Mouse (Mus musculus) small intestine, adult 2 months (tissue): ENCODE results near the gene Dffa. TPM values are rescaled to one million over a fixed set of nuclear protein-coding genes. Genes with fewer than 3 reads are reported as not detected.

Source experiments
- H3K27ac ChIP-seq: fragments of 200-500 bp; 2 replicates; pipeline ENCODE4 v1.5.1; 2012; ENCODE audit warnings: low read depth, low read length, control low read depth, inconsistent platforms; ENCODE audit not compliant: insufficient read depth
- H3K27me3 ChIP-seq: fragments of 200-500 bp; 2 replicates; pipeline ENCODE4 v1.6.1; 2012; ENCODE audit warnings: mild to moderate bottlenecking, moderate library complexity, low read length, inconsistent platforms; ENCODE audit not compliant: control insufficient read depth, insufficient read depth
- H3K36me3 ChIP-seq: fragments of 200-500 bp; 2 replicates; pipeline ENCODE4 v1.6.1; 2012; ENCODE audit warnings: mild to moderate bottlenecking, low read length, control low read depth, inconsistent platforms; ENCODE audit not compliant: control insufficient read depth, insufficient read depth
- H3K4me1 ChIP-seq: fragments of 200-500 bp; 2 replicates; pipeline ENCODE4 v1.6.1; 2012; ENCODE audit warnings: low read length, inconsistent platforms, mixed read lengths; ENCODE audit not compliant: control insufficient read depth, insufficient read depth, insufficient read length
- H3K4me3 ChIP-seq: fragments of 200-500 bp; 2 replicates; pipeline ENCODE4 v1.5.1; 2012; ENCODE audit warnings: low read depth, mild to moderate bottlenecking, control low read depth, inconsistent platforms, low read length, moderate library complexity
- CTCF ChIP-seq: fragments of 200-500 bp; IDR thresholded peaks from 2 replicates; pipeline ENCODE4 v1.5.1; 2012; ENCODE audit warnings: low read depth, mild to moderate bottlenecking, control low read depth, inconsistent platforms, low read length, moderate library complexity, mixed read lengths; ENCODE audit not compliant: insufficient replicate concordance, insufficient read length; ENCODE audit errors: extremely low read depth
- POLR2A ChIP-seq: fragments of 200-500 bp; IDR thresholded peaks from 2 replicates; pipeline ENCODE4 v1.6.1; 2012; ENCODE audit warnings: low read depth, mild to moderate bottlenecking, control low read depth, inconsistent platforms, low read length, moderate library complexity
- WGBS: fragments of 180-500 bp; shearing (Covaris S2); methylation state at CpG from one replicate; pipeline ENCODE4 v1.1.7; 2018; 5-methylcytosine and 5-hydroxymethylcytosine counted together
- polyA plus RNA-seq: library from polyadenylated mRNA; depleted of rRNA; stranded (reverse); fragments of >200 nt; gene quantifications from 2 replicates; pipeline ENCODE4 v1.2.3, GENCODE M21; 2012

Gene Dffa
- polyA plus RNA-seq, 1 experiment, result 13.7 TPM

DNA sequence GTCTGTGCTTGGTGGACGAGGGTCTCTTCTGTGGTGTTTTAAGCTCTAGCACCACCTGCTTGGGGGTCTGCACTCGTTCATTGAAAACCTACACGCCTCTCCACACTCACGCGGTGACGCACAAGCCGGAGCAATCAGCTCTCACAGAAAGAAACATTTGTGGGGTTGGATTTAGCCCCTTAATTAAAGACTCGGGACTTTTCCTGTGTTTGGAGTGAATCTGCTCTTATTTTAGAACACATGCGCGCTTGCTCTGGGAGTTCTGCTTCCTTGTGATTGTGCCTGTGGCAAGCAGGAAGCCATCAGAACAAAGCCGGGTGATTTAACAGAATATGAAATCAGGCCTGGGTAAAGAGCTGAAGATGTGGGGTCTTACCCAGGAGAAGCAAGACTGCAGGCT is 22.7 kb downstream of the Dffa start, which contains the start of gene Cort:
TSS of gene Cort (minus strand) at position 101 of the 400 bp plus-strand sequence.
- H3K27me3 ChIP-seq, result no peaks in the 10 kb centered on the region
- no peak for TF ChIP-seq POLR2A
- TF ChIP-seq CTCF, result no peak
- 93% methylated on average over 11 of the region's 11 CpGs for WGBS
- peaks cover 2% of the 10 kb centered on the region; the same call in 1 of the 2 replicates for H3K36me3 ChIP-seq
- no peak within 1 kb of the TSS for H3K27ac ChIP-seq
- peaks cover 2% of the 10 kb centered on the region for H3K4me1 ChIP-seq
- H3K4me3 ChIP-seq, result no peak within 1 kb of the TSS

DNA sequence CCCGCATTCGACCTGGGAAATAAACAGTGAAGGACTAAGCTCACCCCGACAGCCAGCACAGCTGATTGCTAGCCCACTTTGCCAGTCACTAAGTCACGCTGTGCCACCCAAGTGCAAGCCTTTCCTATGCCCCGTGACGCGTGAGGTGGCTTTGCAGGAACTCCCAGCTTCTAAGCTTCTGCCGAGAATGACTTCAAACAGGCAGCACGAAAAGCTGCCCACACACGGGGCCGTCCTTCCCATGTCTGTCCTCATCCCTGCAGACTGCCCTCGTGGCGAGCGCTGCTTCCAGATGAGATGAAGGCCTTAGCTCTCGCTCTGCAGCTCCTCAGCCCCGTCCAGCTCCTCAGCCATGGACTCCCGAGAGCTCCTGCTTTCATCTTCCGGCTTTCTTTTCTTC is 24.5 kb downstream of the Dffa start:
- no peak overlapping the region for H3K27ac ChIP-seq
- 82% methylated on average over 18 of the region's 18 CpGs for WGBS
- H3K4me3 ChIP-seq, result no peak overlapping the region
- no peaks in the 10 kb centered on the region for H3K27me3 ChIP-seq
- TF ChIP-seq POLR2A, result no peak
- no peaks in the 10 kb centered on the region for H3K4me1 ChIP-seq
- no peaks in the 10 kb centered on the region for H3K36me3 ChIP-seq

DNA sequence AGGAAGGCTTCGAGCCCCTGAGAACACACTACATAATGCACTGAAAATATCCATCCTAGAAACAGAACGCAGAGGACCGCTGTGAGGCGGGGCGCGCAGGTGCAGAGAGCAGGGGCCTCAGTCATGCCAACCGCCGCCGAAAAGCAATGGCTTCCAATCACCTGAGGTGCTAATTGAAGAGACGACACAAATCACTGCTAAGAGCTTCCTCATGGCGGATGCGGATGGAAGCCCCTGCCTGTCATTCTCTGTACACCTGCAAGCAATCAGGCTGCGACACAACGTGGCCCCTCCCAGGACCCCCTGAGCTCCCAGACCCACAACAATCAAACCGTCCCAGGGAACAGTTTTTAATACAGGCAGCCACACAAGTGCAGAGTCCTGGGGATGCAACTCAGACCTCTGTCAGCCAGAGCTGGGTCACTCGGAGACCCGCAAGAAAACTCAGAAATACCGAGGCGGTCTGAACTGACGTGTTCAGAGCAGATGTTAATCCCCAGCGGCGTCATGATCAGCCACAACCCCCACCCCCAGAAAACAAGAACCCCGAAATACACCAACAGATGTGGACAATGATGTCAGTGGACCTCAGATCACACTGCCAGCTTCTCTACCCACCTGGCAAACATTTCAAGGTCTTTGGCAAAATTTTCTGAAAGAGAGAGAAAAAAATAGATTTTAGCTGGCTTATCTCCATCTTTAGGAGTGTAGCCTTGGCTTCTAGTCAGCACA is 27.2 kb downstream of the Dffa start:
- no peak for TF ChIP-seq POLR2A
- no peak for TF ChIP-seq CTCF
- Histone ChIP-seq H3K4me3 (no peak overlapping the region), H3K4me1 (no peaks in the 10 kb centered on the region), H3K27ac (no peak overlapping the region), H3K27me3 (no peaks in the 10 kb centered on the region), H3K36me3 (no peaks in the 10 kb centered on the region)
- 93% methylated on average over 23 of the region's 23 CpGs for WGBS

DNA sequence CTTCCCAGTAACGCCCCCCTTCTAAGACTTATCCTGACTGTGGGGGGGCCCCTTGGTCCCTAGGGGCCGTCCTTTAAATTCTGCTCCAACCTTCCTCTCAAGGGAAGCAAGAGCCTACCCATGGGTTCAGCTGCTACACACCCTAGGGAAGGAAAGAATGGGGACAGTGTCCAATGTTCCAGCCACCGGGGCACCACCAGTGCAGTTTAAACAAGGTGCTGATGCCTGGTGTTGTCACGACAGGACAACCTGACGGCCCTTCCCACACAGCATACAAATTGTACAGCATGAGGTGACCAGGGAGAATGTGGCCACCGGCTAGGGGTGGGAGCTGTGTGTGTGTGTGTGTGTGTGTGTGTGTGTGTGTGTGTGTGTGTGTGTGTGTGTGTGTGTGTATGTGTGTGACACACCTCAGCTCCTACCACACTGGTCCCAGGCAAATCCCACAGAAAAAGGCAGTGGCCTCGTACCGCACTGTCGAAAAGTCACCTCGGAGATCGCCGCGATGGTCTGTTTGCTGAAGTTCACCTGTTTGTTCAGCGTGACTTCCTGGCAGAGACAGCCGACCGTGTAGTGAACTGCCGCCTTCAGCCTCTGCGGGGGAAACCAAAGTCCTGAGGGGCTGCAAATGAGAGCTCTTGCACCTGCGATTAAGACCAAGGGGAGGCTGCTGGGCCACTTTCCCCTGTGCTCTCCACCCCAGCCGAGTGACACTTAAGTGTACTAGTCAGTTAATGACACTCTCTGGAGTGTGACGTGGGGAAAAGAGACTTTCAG is 28.0 kb downstream of the Dffa start:
- H3K4me1 ChIP-seq, result no peaks in the 10 kb centered on the region
- H3K27ac ChIP-seq, result no peak overlapping the region
- no peaks in the 10 kb centered on the region for H3K27me3 ChIP-seq
- H3K4me3 ChIP-seq, result no peak overlapping the region
- WGBS, result 56% methylated on average over 21 of the region's 21 CpGs
- no peaks in the 10 kb centered on the region for H3K36me3 ChIP-seq
- TF ChIP-seq POLR2A (no peak), CTCF (no peak)

DNA sequence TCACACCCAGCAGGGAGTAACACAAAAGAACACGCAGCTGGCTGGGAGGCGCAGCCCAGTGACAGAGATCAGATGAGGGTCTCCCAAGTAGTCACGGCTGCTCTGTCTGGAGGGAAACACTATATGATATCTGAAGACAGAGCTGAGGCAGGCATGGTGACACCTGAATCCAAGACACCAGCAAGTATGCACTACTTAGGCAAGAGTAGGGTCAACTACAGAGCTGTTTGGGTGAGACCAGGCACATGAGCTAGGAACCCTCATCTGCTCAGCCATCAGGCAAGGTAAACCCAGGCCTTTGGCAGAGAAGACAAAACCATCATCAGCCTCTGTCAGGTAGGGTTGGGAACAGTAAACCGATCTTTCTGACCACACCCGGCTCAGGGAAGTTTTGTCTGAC is 29.4 kb downstream of the Dffa start:
- TF ChIP-seq CTCF, result no peak
- TF ChIP-seq POLR2A, result no peak
- 67% methylated on average over 5 of the region's 5 CpGs for WGBS

DNA sequence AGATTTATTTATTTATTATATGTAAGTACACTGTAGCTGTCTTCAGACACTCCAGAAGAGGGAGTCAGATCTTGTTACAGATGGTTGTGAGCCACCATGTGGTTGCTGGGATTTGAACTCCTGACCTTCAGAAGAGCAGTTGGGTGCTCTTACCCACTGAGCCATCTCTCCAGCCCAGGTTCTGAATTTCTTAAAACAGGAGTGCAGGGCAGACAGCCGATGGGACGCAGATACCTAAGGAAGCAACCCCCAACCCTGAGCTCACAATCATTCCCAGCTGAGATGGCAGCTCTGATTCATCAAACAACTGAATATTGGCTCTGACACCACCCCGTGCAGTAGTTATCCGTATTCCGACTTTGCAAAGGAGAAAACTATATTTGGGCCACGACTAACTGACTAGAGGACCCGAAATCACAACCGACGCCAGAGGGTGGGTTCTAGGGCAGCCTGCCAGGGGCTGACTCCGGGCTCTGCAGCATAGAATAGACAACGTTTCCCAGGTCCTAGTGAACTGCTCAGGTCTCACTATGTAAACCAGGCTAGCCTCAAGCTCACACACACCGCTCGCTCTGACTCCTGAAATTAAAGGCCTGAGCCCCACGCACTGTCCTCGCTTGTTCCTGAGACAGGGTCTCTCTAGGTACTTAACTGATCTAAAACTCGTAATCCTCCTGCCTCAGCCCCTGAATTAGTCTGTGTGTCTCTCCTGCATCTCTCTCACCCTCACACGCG is 32.3 kb downstream of the Dffa start:
- no peaks in the 10 kb centered on the region for H3K27me3 ChIP-seq
- H3K36me3 ChIP-seq, result no peaks in the 10 kb centered on the region
- WGBS, result 77% methylated on average over 18 of the region's 18 CpGs
- H3K27ac ChIP-seq, result no peak overlapping the region
- TF ChIP-seq POLR2A (no peak), CTCF (no peak)
- H3K4me3 ChIP-seq, result peak overlapping the region; percentile 75; the same call in 1 of the 2 replicates
- H3K4me1 ChIP-seq, result no peaks in the 10 kb centered on the region; the same call in 1 of the 2 replicates

More for the DNA sequence above, 29.4 kb downstream of the Dffa start:
- Histone ChIP-seq H3K4me1 (no peaks in the 10 kb centered on the region; the same call in 1 of the 2 replicates), H3K4me3 (no peak overlapping the region), H3K36me3 (no peaks in the 10 kb centered on the region), H3K27ac (no peak overlapping the region), H3K27me3 (no peaks in the 10 kb centered on the region)
